Mouse (Mus musculus) forebrain, embryonic 13.5 days (tissue): ENCODE results near the gene Trappc3l. TPM values are rescaled to one million over a fixed set of nuclear protein-coding genes. Genes with fewer than 3 reads are reported as not detected.

Experiments
- ATAC-seq: fragments of 200-750 bp; cut with Nextera tagmentation; 2 replicates; pipeline ENCODE4 v1.8.0; 2017
- H3K27ac ChIP-seq: fragments of 300-500 bp; sonication (generic); 2 replicates; pipeline ENCODE4 v1.5.1; 2015; ENCODE audit warnings: inconsistent platforms, mild to moderate bottlenecking, moderate library complexity
- H3K27me3 ChIP-seq: fragments of 300-500 bp; sonication (generic); 2 replicates; pipeline ENCODE4 v1.6.1; 2015; ENCODE audit warnings: mild to moderate bottlenecking, inconsistent platforms
- H3K36me3 ChIP-seq: fragments of 300-500 bp; sonication (generic); 2 replicates; pipeline ENCODE4 v1.6.1; 2015; ENCODE audit warnings: mild to moderate bottlenecking, inconsistent platforms; ENCODE audit not compliant: poor library complexity, severe bottlenecking
- H3K4me1 ChIP-seq: fragments of 300-500 bp; sonication (generic); 2 replicates; pipeline ENCODE4 v1.6.1; 2015; ENCODE audit warnings: inconsistent platforms
- H3K4me2 ChIP-seq: fragments of 300-500 bp; sonication (generic); 2 replicates; pipeline ENCODE4 v1.6.1; 2015; ENCODE audit warnings: inconsistent platforms, mild to moderate bottlenecking, moderate library complexity
- H3K4me3 ChIP-seq: fragments of 300-500 bp; sonication (generic); 2 replicates; pipeline ENCODE4 v1.5.1; 2015; ENCODE audit warnings: mild to moderate bottlenecking, inconsistent platforms
- H3K9ac ChIP-seq: fragments of 300-500 bp; sonication (generic); 2 replicates; pipeline ENCODE4 v1.6.1; 2015; ENCODE audit warnings: mild to moderate bottlenecking, inconsistent platforms
- H3K9me3 ChIP-seq: fragments of 300-500 bp; sonication (generic); replicated peaks from 2 replicates; pipeline ENCODE4 v1.6.1; 2016; ENCODE audit warnings: inconsistent platforms
- WGBS: fragments of 180-500 bp; shearing (Covaris S2); methylation state at CpG from one replicate; pipeline ENCODE4 v1.1.7; 2015; 5-methylcytosine and 5-hydroxymethylcytosine counted together
- polyA plus RNA-seq: library from polyadenylated mRNA; unstranded; fragments of >200 nt; fragmentation: Nextera tagmentation; extraction: Ambion mirVana; gene quantifications from 2 replicates; pipeline ENCODE4 v1.2.1, GENCODE M21; 2015

Trappc3l gene
- polyA plus RNA-seq, 1 experiment from 2014 or later, result not detected

DNA sequence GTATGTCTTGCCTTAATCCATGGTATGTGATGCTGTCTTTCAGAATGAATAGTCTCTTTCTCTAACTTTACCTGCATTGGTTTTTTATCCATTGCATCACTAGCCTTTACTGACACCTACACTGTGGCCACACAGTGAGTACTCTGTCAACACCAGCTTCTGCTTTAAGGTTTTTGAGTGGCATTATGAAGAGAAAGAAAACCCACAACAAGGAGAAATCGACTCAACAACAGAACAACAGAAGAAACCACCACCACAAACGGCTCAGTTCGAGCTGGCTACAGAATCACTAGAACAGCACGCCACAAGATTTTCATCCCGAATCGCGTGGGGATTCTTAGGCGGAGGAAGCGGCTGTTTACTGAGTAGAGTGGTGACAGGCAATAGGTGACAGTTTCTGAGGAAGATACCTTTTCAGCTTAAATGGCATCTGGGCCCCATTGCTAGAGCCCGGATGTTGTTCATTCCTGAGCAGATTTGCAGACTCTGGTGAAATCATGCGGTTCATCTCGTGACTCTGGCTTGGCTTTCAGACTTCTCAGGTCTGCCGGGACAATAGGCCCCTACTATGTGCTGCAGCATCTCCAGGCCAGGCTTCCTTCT lies 73.6 kb downstream of the Trappc3l start:
- no peak overlapping the region for H3K4me2 ChIP-seq
- no peak overlapping the region for H3K9ac ChIP-seq
- no peaks in the 10 kb centered on the region for H3K27me3 ChIP-seq
- H3K36me3 ChIP-seq, result no peaks in the 10 kb centered on the region
- no peaks in the 10 kb centered on the region for H3K4me1 ChIP-seq
- no peaks in the 10 kb centered on the region for H3K9me3 ChIP-seq
- no peak overlapping the region for H3K27ac ChIP-seq
- no peak overlapping the region for H3K4me3 ChIP-seq
- ATAC-seq, result no peak
- 86% methylated on average over 13 of the region's 13 CpGs for WGBS

GRCm38 (mm10) chr10:34111964-34112738 lies 74.8 kb downstream of the Trappc3l start:
- H3K27ac ChIP-seq, result no peak overlapping the region
- WGBS, result 89% methylated on average over 4 of the region's 4 CpGs
- no peaks in the 10 kb centered on the region for H3K27me3 ChIP-seq
- H3K9ac ChIP-seq, result no peak overlapping the region
- H3K4me1 ChIP-seq, result no peaks in the 10 kb centered on the region
- H3K36me3 ChIP-seq, result no peaks in the 10 kb centered on the region
- ATAC-seq, result no peak
- H3K4me3 ChIP-seq, result no peak overlapping the region
- H3K4me2 ChIP-seq, result no peak overlapping the region
- H3K9me3 ChIP-seq, result no peaks in the 10 kb centered on the region

DNA sequence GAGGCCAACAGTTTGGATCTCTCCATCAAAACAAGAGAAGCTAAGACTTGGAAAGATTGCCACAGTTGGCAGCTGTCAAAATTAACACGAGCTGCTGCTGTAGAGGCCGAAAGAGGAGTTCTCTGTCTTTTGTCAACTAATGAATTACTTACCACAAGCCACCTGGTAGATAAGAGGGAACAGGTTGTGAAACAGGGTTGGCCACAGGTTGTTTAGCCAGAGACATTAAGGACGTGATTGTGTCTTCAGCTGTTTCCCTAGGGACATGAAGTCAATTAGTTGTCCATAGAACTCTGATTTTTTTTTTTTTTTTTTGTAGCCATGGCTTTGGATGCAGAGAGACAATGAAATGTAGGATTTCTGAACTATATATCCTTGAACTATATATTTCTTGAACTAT lies 79.7 kb downstream of the Trappc3l start:
- no peaks in the 10 kb centered on the region for H3K36me3 ChIP-seq

GRCm38 (mm10) chr10:34117770-34118169 lies 80.4 kb downstream of the Trappc3l start:
- Histone ChIP-seq H3K27me3 (no peaks in the 10 kb centered on the region), H3K9ac (no peak overlapping the region), H3K9me3 (no peaks in the 10 kb centered on the region), H3K4me3 (no peak overlapping the region), H3K27ac (no peak overlapping the region), H3K36me3 (no peaks in the 10 kb centered on the region), H3K4me1 (no peaks in the 10 kb centered on the region), H3K4me2 (no peak overlapping the region)
- no peak for ATAC-seq

More for the DNA sequence above, 79.7 kb downstream of the Trappc3l start:
- ATAC-seq, result no peak
- H3K4me1 ChIP-seq, result no peaks in the 10 kb centered on the region
- H3K9ac ChIP-seq, result no peak overlapping the region
- WGBS, result 67% methylated on average over 3 of the region's 3 CpGs
- no peaks in the 10 kb centered on the region for H3K27me3 ChIP-seq
- no peak overlapping the region for H3K4me3 ChIP-seq
- H3K9me3 ChIP-seq, result no peaks in the 10 kb centered on the region
- no peak overlapping the region for H3K4me2 ChIP-seq
- no peak overlapping the region for H3K27ac ChIP-seq

DNA sequence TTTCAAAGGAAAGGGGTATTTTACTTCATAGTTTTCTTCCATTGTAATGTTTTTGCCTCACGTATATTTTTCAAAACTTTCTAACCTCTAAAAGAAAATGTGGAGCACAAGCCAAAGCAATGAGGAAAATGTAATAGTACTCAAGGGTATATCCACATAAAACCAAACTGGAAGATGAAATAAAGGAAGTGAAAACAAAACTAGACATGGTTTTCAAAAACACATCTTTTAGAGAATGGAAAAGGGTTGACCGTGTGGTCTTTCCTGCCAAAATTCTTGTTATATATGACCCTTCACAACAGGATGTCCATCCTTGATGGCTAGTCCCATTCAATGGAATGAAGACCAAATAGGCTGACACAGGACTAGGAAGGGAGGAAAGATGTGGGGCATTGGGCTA lies 81.0 kb downstream of the Trappc3l start:
- Histone ChIP-seq H3K4me1 (no peaks in the 10 kb centered on the region), H3K9ac (no peak overlapping the region), H3K36me3 (no peaks in the 10 kb centered on the region), H3K4me3 (no peak overlapping the region), H3K9me3 (no peaks in the 10 kb centered on the region), H3K4me2 (no peak overlapping the region), H3K27me3 (no peaks in the 10 kb centered on the region), H3K27ac (no peak overlapping the region)
- no peak for ATAC-seq
- 92% methylated on average over 2 of the region's 2 CpGs for WGBS

DNA sequence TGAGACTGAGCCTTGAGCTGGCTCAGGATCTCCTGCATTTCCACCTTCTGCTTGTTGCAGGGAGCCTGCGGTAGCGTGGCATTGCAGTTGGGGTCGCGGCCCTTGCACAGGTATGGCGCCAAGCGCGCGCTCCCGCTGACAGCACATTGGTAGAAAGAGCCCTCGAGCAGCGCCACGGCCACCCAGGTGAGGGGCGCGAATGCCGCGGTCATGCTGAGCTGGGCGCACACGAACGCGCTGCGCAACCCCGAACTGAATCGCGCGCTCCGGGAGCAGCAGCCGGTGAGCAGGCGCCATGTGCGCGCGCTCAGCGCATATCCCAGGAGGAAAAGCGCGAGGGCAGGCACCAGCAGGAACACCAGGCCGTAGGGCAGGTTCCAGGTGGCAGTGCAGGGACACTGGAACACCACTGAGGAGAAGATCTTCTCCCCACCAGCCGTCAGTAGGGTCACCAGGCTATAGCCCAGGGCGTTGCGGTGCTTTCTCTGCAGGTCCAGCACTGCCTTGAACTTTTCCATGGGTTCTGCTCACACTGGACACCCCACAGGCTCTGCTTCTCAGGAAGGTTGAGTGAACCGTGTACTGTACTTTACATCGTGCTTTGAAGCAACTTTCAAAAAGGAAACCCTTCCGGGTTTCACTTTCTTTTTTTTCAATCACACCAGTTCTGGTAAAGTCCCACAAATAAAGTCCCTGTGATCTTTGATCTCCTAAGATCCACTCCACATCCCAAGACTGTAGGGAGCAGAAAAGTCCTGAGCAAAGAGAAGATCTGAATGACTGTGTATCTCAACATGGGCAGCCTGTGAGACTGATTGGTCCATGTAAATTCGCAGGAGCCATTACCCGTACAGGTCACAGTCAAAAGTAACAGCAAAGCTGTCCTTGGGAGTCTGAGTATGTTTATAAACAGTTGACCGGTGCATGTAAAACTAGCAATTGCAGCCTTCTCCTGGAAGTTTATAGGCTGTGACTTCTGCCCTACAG lies 90.3 kb downstream of the Trappc3l start, which contains the start of gene Calhm6:
Gene Calhm6, minus strand, starts transcription at position 593 of the 987 bp plus-strand sequence.
- H3K9me3 ChIP-seq, result no peaks in the 10 kb centered on the region
- peaks cover 2% of the 10 kb centered on the region; the same call in 1 of the 2 replicates for H3K27me3 ChIP-seq
- peak within 1 kb of the TSS; percentile 76 for H3K4me2 ChIP-seq
- peak; percentile 82 for ATAC-seq
- no peaks in the 10 kb centered on the region for H3K36me3 ChIP-seq
- H3K9ac ChIP-seq, result peak within 1 kb of the TSS; percentile 59
- peaks cover 8% of the 10 kb centered on the region for H3K4me1 ChIP-seq
- 17% methylated on average over 44 of the region's 44 CpGs for WGBS
- H3K27ac ChIP-seq, result no peak within 1 kb of the TSS
- H3K4me3 ChIP-seq, result peak within 1 kb of the TSS; percentile 50

DNA sequence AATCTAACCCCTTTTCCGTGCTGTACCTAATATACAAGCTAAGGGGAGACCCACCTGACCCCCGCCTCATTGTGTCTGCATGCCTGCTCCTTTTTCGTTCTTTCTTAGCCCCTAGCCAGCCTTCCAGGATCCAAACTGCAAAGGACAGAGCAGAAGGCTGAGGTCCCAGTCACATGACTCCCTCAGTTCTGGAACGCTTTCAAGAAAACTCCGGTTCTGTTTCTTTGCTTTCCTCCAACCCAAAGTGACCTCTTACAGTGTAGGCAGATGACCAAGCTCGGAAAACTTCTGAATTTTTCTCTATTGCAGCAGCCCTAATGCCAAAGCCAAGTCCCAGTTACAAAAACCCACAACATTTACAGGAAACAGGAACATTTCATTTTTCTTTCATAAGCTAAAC lies 91.0 kb downstream of the Trappc3l start:
- no peak overlapping the region for H3K4me2 ChIP-seq
- H3K36me3 ChIP-seq, result no peaks in the 10 kb centered on the region
- no peaks in the 10 kb centered on the region for H3K9me3 ChIP-seq
- 90% methylated on average over 6 of the region's 6 CpGs for WGBS
- no peak overlapping the region for H3K27ac ChIP-seq
- ATAC-seq, result no peak
- no peak overlapping the region for H3K4me3 ChIP-seq
- peaks cover 8% of the 10 kb centered on the region for H3K4me1 ChIP-seq
- no peak overlapping the region for H3K9ac ChIP-seq
- H3K27me3 ChIP-seq, result peaks cover 2% of the 10 kb centered on the region; the same call in 1 of the 2 replicates

DNA sequence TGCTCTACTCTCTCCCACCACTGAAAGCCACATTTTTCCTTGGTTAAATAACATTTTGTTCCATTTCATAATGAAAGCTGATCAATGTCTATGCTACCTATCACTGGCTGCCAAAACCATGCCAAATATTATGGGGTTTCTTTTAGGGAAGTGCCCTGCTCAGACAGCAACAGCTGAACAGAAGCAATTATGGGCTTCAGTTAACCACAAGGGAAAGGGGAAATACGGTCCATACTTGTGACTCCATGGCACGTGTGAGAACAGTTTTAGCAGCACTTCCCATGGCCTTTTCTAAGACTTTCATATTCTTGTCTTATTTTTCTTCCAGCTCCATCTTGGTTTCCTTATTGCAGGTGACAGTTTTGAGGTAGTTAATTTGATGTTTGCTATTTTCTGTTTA lies 94.0 kb downstream of the Trappc3l start:
- no peak overlapping the region for H3K4me3 ChIP-seq
- H3K9me3 ChIP-seq, result no peaks in the 10 kb centered on the region
- no peak overlapping the region for H3K4me2 ChIP-seq
- H3K27me3 ChIP-seq, result no peaks in the 10 kb centered on the region; the same call in 1 of the 2 replicates
- no peak for ATAC-seq
- no peak overlapping the region for H3K27ac ChIP-seq
- WGBS, result 86% methylated on average over 2 of the region's 2 CpGs
- H3K4me1 ChIP-seq, result peaks cover 8% of the 10 kb centered on the region
- H3K9ac ChIP-seq, result no peak overlapping the region
- no peaks in the 10 kb centered on the region for H3K36me3 ChIP-seq

DNA sequence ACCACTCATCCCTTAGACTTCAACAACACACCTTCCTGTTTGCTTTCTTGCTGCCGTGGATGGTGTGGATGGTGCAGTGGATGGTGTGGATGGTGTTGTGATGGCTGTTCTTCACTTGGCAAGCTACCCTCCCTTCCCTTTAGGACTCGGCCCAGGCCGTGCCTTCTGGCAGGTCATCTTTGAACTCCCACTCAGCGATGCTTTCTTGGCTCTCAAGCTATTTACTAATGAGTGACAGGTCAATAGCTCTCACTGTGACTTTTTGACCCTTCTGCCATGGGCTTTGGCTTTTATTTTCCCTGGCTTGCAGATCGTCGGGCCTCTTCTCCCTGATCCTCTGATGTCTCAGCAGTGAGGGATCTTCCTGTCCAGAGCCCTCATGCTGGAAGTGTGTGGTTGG lies 99.0 kb downstream of the Trappc3l start:
- H3K4me2 ChIP-seq, result no peak overlapping the region
- no peaks in the 10 kb centered on the region for H3K4me1 ChIP-seq
- no peaks in the 10 kb centered on the region for H3K27me3 ChIP-seq
- no peak overlapping the region for H3K4me3 ChIP-seq
- WGBS, result 34% methylated on average over 6 of the region's 6 CpGs
- no peaks in the 10 kb centered on the region for H3K9me3 ChIP-seq
- H3K9ac ChIP-seq, result no peak overlapping the region
- no peak overlapping the region for H3K27ac ChIP-seq
- no peak for ATAC-seq
- no peaks in the 10 kb centered on the region for H3K36me3 ChIP-seq

- WGBS, result 68% methylated on average over 6 of the region's 6 CpGs
- no peak overlapping the region for H3K27ac ChIP-seq
- no peaks in the 10 kb centered on the region for H3K4me1 ChIP-seq
- H3K9ac ChIP-seq, result no peak overlapping the region
- ATAC-seq, result no peak
- H3K27me3 ChIP-seq, result no peaks in the 10 kb centered on the region
- no peaks in the 10 kb centered on the region for H3K9me3 ChIP-seq
- no peaks in the 10 kb centered on the region for H3K36me3 ChIP-seq
- H3K4me3 ChIP-seq, result no peak overlapping the region
- H3K4me2 ChIP-seq, result no peak overlapping the region
Observed at GRCm38 (mm10) chr10:34138027-34138426, 100.6 kb downstream of the Trappc3l start.

DNA sequence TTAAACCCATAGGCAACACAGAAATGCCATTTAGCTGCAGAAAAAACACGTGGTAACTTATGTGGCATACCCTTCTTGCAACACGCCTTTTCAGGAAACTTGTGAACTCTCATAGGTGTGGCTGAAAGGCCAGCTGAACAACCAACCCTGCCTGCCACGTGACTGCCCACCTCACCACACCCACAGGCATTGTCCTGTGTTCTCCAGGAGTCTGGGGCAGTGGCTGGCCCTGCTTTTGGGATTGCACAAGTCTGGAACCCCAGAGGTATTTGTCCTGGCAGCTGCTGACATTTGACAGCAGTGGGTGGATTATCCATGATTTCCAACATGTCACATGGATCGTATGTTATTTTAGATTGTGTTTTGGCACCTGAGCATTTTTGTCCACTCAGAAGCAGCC lies 102.4 kb downstream of the Trappc3l start:
- no peaks in the 10 kb centered on the region for H3K9me3 ChIP-seq
- H3K4me2 ChIP-seq, result no peak overlapping the region
- no peaks in the 10 kb centered on the region for H3K27me3 ChIP-seq
- 76% methylated on average over 4 of the region's 4 CpGs for WGBS
- no peaks in the 10 kb centered on the region for H3K4me1 ChIP-seq
- H3K9ac ChIP-seq, result no peak overlapping the region
- no peak overlapping the region for H3K27ac ChIP-seq
- ATAC-seq, result no peak
- H3K4me3 ChIP-seq, result no peak overlapping the region
- H3K36me3 ChIP-seq, result no peaks in the 10 kb centered on the region

DNA sequence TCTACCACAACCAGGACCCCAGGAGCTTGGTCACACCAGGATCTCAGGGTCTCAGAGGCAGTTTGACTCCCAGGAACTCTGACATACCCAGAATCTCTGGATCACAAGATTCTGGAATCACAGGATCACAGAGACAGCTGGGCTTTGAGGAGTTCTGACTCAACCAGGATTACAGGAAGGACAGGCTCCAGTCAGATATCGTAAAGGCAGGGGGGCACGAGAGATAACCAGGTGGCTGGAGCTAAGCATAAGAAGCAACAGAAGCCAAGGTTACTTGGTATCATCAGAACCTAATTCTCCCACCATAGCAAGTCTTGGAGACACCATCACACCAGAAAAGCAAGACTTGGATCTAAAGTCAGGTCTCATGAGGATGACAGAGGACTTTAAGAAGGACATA lies 104.3 kb downstream of the Trappc3l start:
- WGBS, result 93% methylated on average over 2 of the region's 2 CpGs
- no peaks in the 10 kb centered on the region for H3K9me3 ChIP-seq
- no peak for ATAC-seq
- H3K4me1 ChIP-seq, result no peaks in the 10 kb centered on the region
- no peak overlapping the region for H3K9ac ChIP-seq
- H3K27ac ChIP-seq, result no peak overlapping the region
- H3K4me3 ChIP-seq, result no peak overlapping the region
- H3K36me3 ChIP-seq, result no peaks in the 10 kb centered on the region
- H3K27me3 ChIP-seq, result no peaks in the 10 kb centered on the region
- no peak overlapping the region for H3K4me2 ChIP-seq
